Mouse (Mus musculus): ENCODE measurements around the gene Foxp1.

The Foxp1 gene

GRCm38 (mm10) chr6:99057113-99057553 lies 465.4 kb downstream of the Foxp1 start:
- no peak for DNase-seq (ENCODE audit: low read depth, low spot score)

- DNase-seq (ENCODE audit: low read depth, low spot score), result no peak
Observed at GRCm38 (mm10) chr6:99056379-99056778, 466.1 kb downstream of the Foxp1 start.

- DNase-seq (ENCODE audit: low read depth, low spot score), result no peak
Observed at GRCm38 (mm10) chr6:99053998-99054397, 468.5 kb downstream of the Foxp1 start.

GRCm38 (mm10) chr6:99053111-99053510 lies 469.4 kb downstream of the Foxp1 start:
- DNase-seq (ENCODE audit: low read depth, low spot score), result no peak

GRCm38 (mm10) chr6:99051724-99052123 lies 470.8 kb downstream of the Foxp1 start:
- no peak for DNase-seq (ENCODE audit: low read depth, low spot score)

GRCm38 (mm10) chr6:99050288-99051006 lies 472.1 kb downstream of the Foxp1 start:
- no peak for DNase-seq (ENCODE audit: low read depth, low spot score)

- DNase-seq (ENCODE audit: low read depth, low spot score), result no peak
Observed at GRCm38 (mm10) chr6:99047322-99047721, 475.2 kb downstream of the Foxp1 start.

GRCm38 (mm10) chr6:99045845-99046788 lies 476.4 kb downstream of the Foxp1 start:
- no peak for DNase-seq (ENCODE audit: low read depth, low spot score)

GRCm38 (mm10) chr6:99043932-99044664 lies 478.4 kb downstream of the Foxp1 start:
- DNase-seq (ENCODE audit: low read depth, low spot score), result no peak

- no peak for DNase-seq (ENCODE audit: low read depth, low spot score)
Observed at GRCm38 (mm10) chr6:99043226-99043625, 479.3 kb downstream of the Foxp1 start.

- DNase-seq (ENCODE audit: low read depth, low spot score), result no peak
Observed at GRCm38 (mm10) chr6:99042175-99042954, 480.2 kb downstream of the Foxp1 start.

- no peak for DNase-seq (ENCODE audit: low read depth, low spot score)
Observed at GRCm38 (mm10) chr6:99038977-99039376, 483.5 kb downstream of the Foxp1 start.

- DNase-seq (ENCODE audit: low read depth, low spot score), result no peak
Observed at GRCm38 (mm10) chr6:99035459-99036375, 486.8 kb downstream of the Foxp1 start.

GRCm38 (mm10) chr6:99033062-99033461 lies 489.5 kb downstream of the Foxp1 start:
- DNase-seq (ENCODE audit: low read depth, low spot score), result no peak

GRCm38 (mm10) chr6:99031321-99031903 lies 491.1 kb downstream of the Foxp1 start:
- no peak for DNase-seq (ENCODE audit: low read depth, low spot score)

GRCm38 (mm10) chr6:99030251-99030650 lies 492.3 kb downstream of the Foxp1 start:
- no peak for DNase-seq (ENCODE audit: low read depth, low spot score)

- DNase-seq (ENCODE audit: low read depth, low spot score), result no peak
Observed at GRCm38 (mm10) chr6:99029438-99029837, 493.1 kb downstream of the Foxp1 start.

GRCm38 (mm10) chr6:99028989-99029305 lies 493.6 kb downstream of the Foxp1 start:
- no peak for DNase-seq (ENCODE audit: low read depth, low spot score)

- no peak for DNase-seq (ENCODE audit: low read depth, low spot score)
Observed at GRCm38 (mm10) chr6:99028161-99028988, 494.1 kb downstream of the Foxp1 start.
